Mouse (Mus musculus): Measurements from ENCODE around the gene BC017158.

DNA sequence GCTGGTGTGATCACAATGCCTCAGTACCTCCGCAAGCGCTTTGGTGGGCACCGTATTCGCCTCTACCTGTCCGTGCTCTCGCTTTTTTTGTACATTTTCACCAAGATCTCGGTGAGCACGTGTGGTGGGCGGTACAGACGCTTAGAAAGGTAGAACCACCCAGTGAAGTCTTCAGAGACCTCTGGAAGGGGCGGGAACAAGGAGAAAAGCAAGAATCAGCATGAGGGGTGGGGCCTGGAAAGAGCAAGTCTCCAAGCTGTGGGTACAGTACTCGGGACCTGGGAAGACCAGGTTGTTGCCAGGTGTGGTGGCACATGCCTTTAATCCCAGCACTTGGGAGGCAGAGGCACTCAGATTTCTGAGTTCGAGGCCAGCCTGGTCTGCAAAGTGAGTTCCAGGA, 30.6 kb downstream of the BC017158 start:
- TF ChIP-seq CTCF (conservative IDR thresholded peaks at IDR 0.05; ENCODE audit: low read length) (no peak), POU5F1 (IDR thresholded peaks at IDR 0.05; ENCODE audit: borderline replicate concordance, low read length) (no peak)

Measured in E14TG2a.4 (cell line).